In the genomic region with DNA sequence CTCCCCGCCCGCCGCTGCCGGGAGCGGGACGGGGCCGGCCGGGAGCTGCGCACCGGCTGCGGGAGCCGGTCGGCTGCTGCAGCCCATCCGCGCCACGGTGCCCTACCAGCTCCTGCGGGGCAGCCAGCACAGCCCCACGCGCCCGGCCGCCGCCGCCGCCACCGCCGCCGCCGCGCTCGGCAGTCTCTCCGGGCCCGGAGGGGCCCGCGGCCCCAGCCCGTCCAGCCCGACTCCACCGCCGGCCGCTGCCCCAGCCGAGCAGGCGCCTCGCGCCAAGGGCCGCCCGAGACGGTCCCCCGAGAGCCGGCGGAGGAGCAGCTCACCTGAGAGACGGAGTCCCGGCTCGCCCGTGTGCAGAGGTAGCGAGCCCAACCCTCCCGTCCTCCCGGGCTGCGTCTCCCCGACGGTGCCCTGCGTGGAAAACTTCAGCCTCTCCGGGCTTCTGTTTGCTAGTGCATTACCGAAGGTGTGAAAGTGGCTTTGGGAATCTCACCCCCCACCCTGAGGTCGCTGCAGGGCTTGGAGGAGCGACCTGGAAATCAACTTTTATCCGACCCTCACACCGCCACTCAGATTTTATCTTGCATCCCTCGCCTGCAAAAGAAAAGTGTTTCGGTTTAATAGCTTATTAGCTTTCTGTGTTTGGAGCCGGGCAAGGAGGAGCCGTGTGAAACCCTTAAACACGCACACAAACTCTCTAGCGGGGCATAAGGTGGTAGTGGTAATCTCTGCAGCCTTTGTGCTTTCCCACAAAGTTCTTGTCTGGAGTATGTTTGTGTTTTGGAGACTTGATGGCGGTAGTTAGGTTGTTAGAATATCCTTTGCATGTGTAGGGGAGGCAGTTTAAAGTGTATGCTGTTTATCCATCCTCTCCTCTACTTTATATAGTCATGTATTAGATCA, we compare ENCODE assay signal across 8 mouse cellular contexts. TPM values are rescaled to one million over a fixed set of nuclear protein-coding genes. Genes with fewer than 3 reads are reported as not detected.
DNase-seq lines count a peak whose midpoint lies in the region; ATAC-seq lines count a peak whose summit lies in the region.

No protein-coding gene starts in this region.

- intact Hi-C loops in left cerebral cortex, postnatal 4 days (cut with DNase I), result loop anchor here (5.0 kb wide), 1 partner anchor 227 kb away; no protein-coding TSS in a partner anchor

- peak overlapping the region; percentile 98 for H3K9ac ChIP-seq in forebrain, embryonic 16.5 days (replicated peaks; ENCODE audit: low read depth, low read length)
- H3K9ac ChIP-seq in midbrain, embryonic 13.5 days (replicated peaks), result peak overlapping the region; percentile 98
- peak overlapping the region; percentile 98 for H3K9ac ChIP-seq in stomach, embryonic 16.5 days (ENCODE audit: low read length)

- H3K27ac ChIP-seq in forebrain, embryonic 16.5 days (ENCODE audit: low read length), result peak overlapping the region; percentile 100
- peak overlapping the region; percentile 100 for H3K27ac ChIP-seq in midbrain, embryonic 13.5 days
- H3K27ac ChIP-seq in stomach, embryonic 16.5 days (ENCODE audit: low read length), result peak overlapping the region; percentile 99

- WGBS in forebrain, embryonic 16.5 days, result under 1% methylated on average over 50 of the region's 73 CpGs
- WGBS in midbrain, embryonic 13.5 days, result under 1% methylated on average over 42 of the region's 73 CpGs
- under 1% methylated on average over 56 of the region's 73 CpGs for WGBS in stomach, embryonic 16.5 days

- peak; percentile 28 for ATAC-seq in cerebellum, adult (ENCODE audit: insufficient number of reproducible peaks, low FRiP score, low TSS enrichment)
- ATAC-seq in forebrain, embryonic 16.5 days, result no peak
- peak; percentile 5 to 19; a peak in 3 of 4 replicates for ATAC-seq in hematopoietic stem cell, adult 5-6 weeks (replicated peaks in 1 of 2; ENCODE audit: insufficient read depth in 1 of 2, low FRiP score in 2 of 2, low TSS enrichment in 1 of 2, low read depth in 1 of 2, poor library complexity in 2 of 2, severe bottlenecking in 2 of 2)
- no peak for ATAC-seq in midbrain, embryonic 13.5 days
- ATAC-seq in stomach, embryonic 16.5 days (ENCODE audit: insufficient read depth, low FRiP score), result peak; percentile 9

- DNase-seq in left cerebral cortex, adult 18-20 months (ENCODE audit: low spot score in 2 of 2), result peak; percentile 16 to 46
- no peak for DNase-seq in left cerebral cortex, adult 9 months (ENCODE audit: low spot score in 2 of 2)
- peak; percentile 38 for DNase-seq in left cerebral cortex, postnatal 4 days

- peak overlapping the region; percentile 82 for H3K4me2 ChIP-seq in forebrain, embryonic 16.5 days (ENCODE audit: low read length)
- peak overlapping the region; percentile 80 for H3K4me2 ChIP-seq in midbrain, embryonic 13.5 days (replicated peaks)
- H3K4me2 ChIP-seq in stomach, embryonic 16.5 days (ENCODE audit: low read depth, low read length), result peak overlapping the region; percentile 77

- no peaks in the 10 kb centered on the region for H3K27me3 ChIP-seq in forebrain, embryonic 16.5 days (replicated peaks; ENCODE audit: control insufficient read depth, insufficient read depth, low read length)
- H3K27me3 ChIP-seq in midbrain, embryonic 13.5 days, result no peaks in the 10 kb centered on the region
- no peaks in the 10 kb centered on the region for H3K27me3 ChIP-seq in stomach, embryonic 16.5 days (ENCODE audit: control insufficient read depth, insufficient read depth, low read length)

- no peaks in the 10 kb centered on the region for H3K9me3 ChIP-seq in forebrain, embryonic 16.5 days (ENCODE audit: control insufficient read depth, low read length)
- H3K9me3 ChIP-seq in midbrain, embryonic 13.5 days, result no peaks in the 10 kb centered on the region
- no peaks in the 10 kb centered on the region for H3K9me3 ChIP-seq in stomach, embryonic 16.5 days (replicated peaks; ENCODE audit: control insufficient read depth, low read length)

- H3K36me3 ChIP-seq in forebrain, embryonic 16.5 days (ENCODE audit: control insufficient read depth, insufficient read depth), result no peaks in the 10 kb centered on the region
- no peaks in the 10 kb centered on the region for H3K36me3 ChIP-seq in midbrain, embryonic 13.5 days
- H3K36me3 ChIP-seq in stomach, embryonic 16.5 days (ENCODE audit: control insufficient read depth, insufficient read depth, low read length), result no peaks in the 10 kb centered on the region

- peaks cover 14% of the 10 kb centered on the region for H3K4me1 ChIP-seq in forebrain, embryonic 16.5 days (replicated peaks; ENCODE audit: control insufficient read depth, insufficient read depth, low read length)
- peaks cover 32% of the 10 kb centered on the region for H3K4me1 ChIP-seq in midbrain, embryonic 13.5 days (replicated peaks)
- peaks cover 15% of the 10 kb centered on the region; the same call in 1 of the 2 replicates for H3K4me1 ChIP-seq in stomach, embryonic 16.5 days (ENCODE audit: control insufficient read depth, insufficient read depth, low read length)

- H3K4me3 ChIP-seq in forebrain, embryonic 16.5 days (replicated peaks; ENCODE audit: low read length), result peak overlapping the region; percentile 92
- peak overlapping the region; percentile 99 for H3K4me3 ChIP-seq in midbrain, embryonic 13.5 days (replicated peaks)
- peak overlapping the region; percentile 90 for H3K4me3 ChIP-seq in stomach, embryonic 16.5 days (replicated peaks; ENCODE audit: low read length)

RNA-seq across cellular contexts. Expression of gene Glcci1, which starts 0.8 kb away (rescaled TPM):
- total RNA-seq in left cerebral cortex, adult 18-20 months (2021), result 100 to 1,000 TPM; 175 to 183 TPM
- polyA plus RNA-seq in forebrain, embryonic 16.5 days (2015; fragmentation: Nextera tagmentation; extraction: Ambion mirVana), result 12.2 and 16.2 TPM in 2 replicates
- total RNA-seq in hematopoietic stem cell, adult 5-6 weeks (2017), result 2.0 and 3.2 TPM in 2 replicates
- 10 to 100 TPM; 56.5 to 57.4 TPM for total RNA-seq in left cerebral cortex, postnatal 4 days (2021)
- 10.5 and 14.6 TPM in 2 replicates for polyA plus RNA-seq in midbrain, embryonic 13.5 days (2015; fragmentation: Nextera tagmentation; extraction: Ambion mirVana)
- 2.8 and 4.4 TPM in 2 replicates for polyA plus RNA-seq in stomach, embryonic 16.5 days (2015; fragmentation: Nextera tagmentation; extraction: Ambion mirVana)

Comparison
In these comparisons a context has a peak if more than half of its experiments do, and no peak if none do; other contexts are left out.
1. DNase-seq: peak in left cerebral cortex, adult 18-20 months (2 of 2) and left cerebral cortex, postnatal 4 days (single experiment); none in left cerebral cortex, adult 9 months (0 of 2).
2. ATAC-seq: peak in cerebellum, adult (single experiment), hematopoietic stem cell, adult 5-6 weeks (2 of 2) and stomach, embryonic 16.5 days (single experiment); none in forebrain, embryonic 16.5 days (single experiment) and midbrain, embryonic 13.5 days (single experiment).
3. RNA of gene Glcci1, which starts 0.8 kb away (total RNA-seq): 175 to 183 TPM in left cerebral cortex, adult 18-20 months and 56.5 to 57.4 TPM in left cerebral cortex, postnatal 4 days; 2.0 to 3.2 TPM in hematopoietic stem cell, adult 5-6 weeks; every median in the first group is over 10 times any median in the second.
4. Peak in every context shown above with its lines, with median percentiles within 50 percentile points of each other: H3K27ac ChIP-seq, H3K4me2 ChIP-seq, H3K4me3 ChIP-seq and H3K9ac ChIP-seq.